Mouse (Mus musculus) E14TG2a.4 (cell line): Measurements from ENCODE around the gene Dact3.

ENCODE experiments used
- H3K27me3 ChIP-seq: 2 replicates; pipeline ENCODE4 v1.6.1; 2014; ENCODE audit warnings: low read length, control low read depth; ENCODE audit not compliant: insufficient read depth
- H3K36me3 ChIP-seq: 2 replicates; pipeline ENCODE4 v1.6.1; 2014; ENCODE audit warnings: low read length, control low read depth; ENCODE audit not compliant: insufficient read depth
- H3K4me1 ChIP-seq: replicated peaks from 2 replicates; pipeline ENCODE4 v1.6.1; 2014; ENCODE audit warnings: low read depth, low read length, control low read depth
- H3K4me3 ChIP-seq: replicated peaks from 2 replicates; pipeline ENCODE4 v1.5.1; 2014; ENCODE audit warnings: mild to moderate bottlenecking, low read length
- H3K9me3 ChIP-seq: 2 replicates; pipeline ENCODE4 v1.6.1; 2014; ENCODE audit warnings: low read length, control low read depth
- CTCF ChIP-seq: conservative IDR thresholded peaks from 2 replicates; pipeline ENCODE4 v1.5.1; 2014; ENCODE audit warnings: low read length
- NANOG ChIP-seq: IDR thresholded peaks from 2 replicates; pipeline ENCODE4 v1.6.1; 2014; ENCODE audit warnings: borderline replicate concordance, low read length, mixed read lengths
- POU5F1 ChIP-seq: IDR thresholded peaks from 2 replicates; pipeline ENCODE4 v1.6.1; 2014; ENCODE audit warnings: low read length, borderline replicate concordance

Dact3 gene

DNA sequence AGATGAGACGGTGACA lies at the start of gene Dact3:
TSS of gene Dact3 (plus strand) at position 8 of the 16 bp plus-strand sequence.
- Histone ChIP-seq H3K9me3 (no peaks in the 10 kb centered on the region), H3K27me3 (no peaks in the 10 kb centered on the region), H3K4me1 (peaks cover 52% of the 10 kb centered on the region), H3K36me3 (no peaks in the 10 kb centered on the region), H3K4me3 (peak within 1 kb of the TSS; percentile 88)
- no peak for TF ChIP-seq POU5F1
- TF ChIP-seq NANOG, result no peak
- TF ChIP-seq CTCF, result no peak

DNA sequence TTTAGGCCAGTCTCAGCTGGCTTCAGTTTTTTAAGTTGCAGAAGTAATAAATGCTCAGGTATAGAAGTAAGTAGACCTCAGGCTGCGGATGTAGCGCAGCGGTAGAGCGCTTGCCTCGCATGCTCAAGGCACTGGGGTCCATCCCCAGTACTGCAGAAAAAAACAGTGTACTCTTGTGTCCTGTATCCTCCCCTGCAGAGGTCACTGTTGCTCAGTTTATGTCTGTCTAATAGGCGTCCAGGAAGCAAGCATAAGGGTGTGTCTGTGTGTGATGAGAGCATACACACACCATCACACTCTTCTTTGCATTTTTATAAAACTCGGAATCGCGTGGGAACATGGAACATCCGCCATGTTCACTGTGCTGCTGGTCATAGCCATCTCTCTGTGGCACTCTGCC lies 49.3 kb upstream of the Dact3 start:
- H3K4me1 ChIP-seq, result peaks cover 40% of the 10 kb centered on the region
- H3K36me3 ChIP-seq, result peaks cover 97% of the 10 kb centered on the region
- H3K4me3 ChIP-seq, result no peak overlapping the region
- no peaks in the 10 kb centered on the region for H3K27me3 ChIP-seq
- TF ChIP-seq NANOG (no peak), CTCF (0 out of 2 replicates have a peak, but pooled peaks have one; percentile 11)
- H3K9me3 ChIP-seq, result no peaks in the 10 kb centered on the region

- TF ChIP-seq POU5F1, result no peak
- H3K4me1 ChIP-seq, result peaks cover 41% of the 10 kb centered on the region
- H3K9me3 ChIP-seq, result no peaks in the 10 kb centered on the region
- peaks cover 99% of the 10 kb centered on the region for H3K36me3 ChIP-seq
- H3K27me3 ChIP-seq, result no peaks in the 10 kb centered on the region
- peak overlapping the region; percentile 52; the same call in 1 of the 2 replicates for H3K4me3 ChIP-seq
Observed at GRCm38 (mm10) chr7:16826571-16826970, 48.5 kb upstream of the Dact3 start.

DNA sequence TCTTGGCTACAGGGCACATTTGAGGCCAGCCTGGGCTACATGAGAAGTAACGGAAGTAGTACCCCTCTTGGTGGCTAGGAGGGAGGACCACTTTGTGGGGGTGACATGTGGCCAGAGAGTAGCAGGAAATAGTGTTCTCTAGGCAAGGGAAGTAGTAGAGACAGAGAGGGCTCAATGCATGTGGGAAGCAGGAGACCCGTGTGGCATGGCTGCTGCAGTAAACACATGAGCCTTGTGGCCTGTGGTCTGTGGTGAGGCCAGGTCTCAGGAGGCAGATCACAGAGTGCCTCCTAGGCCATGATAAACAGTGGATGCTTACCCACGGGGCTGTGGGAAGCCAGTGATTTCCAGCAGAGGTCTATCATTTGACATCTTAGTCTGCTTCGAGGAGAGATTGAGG lies 47.8 kb upstream of the Dact3 start:
- Histone ChIP-seq H3K36me3 (peaks cover 99% of the 10 kb centered on the region), H3K27me3 (no peaks in the 10 kb centered on the region), H3K4me1 (peaks cover 38% of the 10 kb centered on the region), H3K9me3 (no peaks in the 10 kb centered on the region), H3K4me3 (no peak overlapping the region)
- TF ChIP-seq POU5F1 (no peak), NANOG (no peak), CTCF (no peak)

DNA sequence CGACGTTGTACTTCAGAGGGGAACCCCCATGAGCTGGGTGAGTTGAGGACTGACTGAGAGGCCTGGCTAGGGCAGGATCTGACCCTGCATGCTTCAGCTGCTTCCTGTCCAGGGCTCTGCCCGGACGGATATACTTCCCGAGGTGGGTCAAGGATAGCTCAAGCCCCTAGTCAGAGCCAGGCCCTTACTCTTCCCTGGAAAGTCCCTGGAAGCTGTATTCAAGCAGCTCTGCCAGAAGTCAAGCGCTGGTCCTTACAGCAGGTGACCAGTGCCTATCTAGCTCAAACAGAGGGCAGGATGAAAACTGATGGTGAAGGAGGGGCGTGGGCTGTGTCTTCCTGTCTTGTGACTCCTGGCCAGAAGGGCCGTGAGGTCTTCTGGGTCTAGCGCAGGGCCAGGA lies 44.7 kb upstream of the Dact3 start:
- TF ChIP-seq CTCF, result no peak
- TF ChIP-seq POU5F1, result no peak
- no peak for TF ChIP-seq NANOG
- peaks cover 28% of the 10 kb centered on the region for H3K4me1 ChIP-seq
- no peak overlapping the region for H3K4me3 ChIP-seq

GRCm38 (mm10) chr7:16837916-16838803 lies 37.0 kb upstream of the Dact3 start:
- peaks cover 2% of the 10 kb centered on the region for H3K27me3 ChIP-seq
- H3K36me3 ChIP-seq, result peaks cover 80% of the 10 kb centered on the region
- H3K4me3 ChIP-seq, result no peak overlapping the region
- TF ChIP-seq NANOG, result no peak
- TF ChIP-seq POU5F1, result no peak
- no peak for TF ChIP-seq CTCF
- peaks cover 44% of the 10 kb centered on the region for H3K4me1 ChIP-seq
- H3K9me3 ChIP-seq, result no peaks in the 10 kb centered on the region

More for the DNA sequence above, 44.7 kb upstream of the Dact3 start:
- Histone ChIP-seq H3K36me3 (peaks cover 95% of the 10 kb centered on the region), H3K9me3 (no peaks in the 10 kb centered on the region), H3K27me3 (no peaks in the 10 kb centered on the region)

DNA sequence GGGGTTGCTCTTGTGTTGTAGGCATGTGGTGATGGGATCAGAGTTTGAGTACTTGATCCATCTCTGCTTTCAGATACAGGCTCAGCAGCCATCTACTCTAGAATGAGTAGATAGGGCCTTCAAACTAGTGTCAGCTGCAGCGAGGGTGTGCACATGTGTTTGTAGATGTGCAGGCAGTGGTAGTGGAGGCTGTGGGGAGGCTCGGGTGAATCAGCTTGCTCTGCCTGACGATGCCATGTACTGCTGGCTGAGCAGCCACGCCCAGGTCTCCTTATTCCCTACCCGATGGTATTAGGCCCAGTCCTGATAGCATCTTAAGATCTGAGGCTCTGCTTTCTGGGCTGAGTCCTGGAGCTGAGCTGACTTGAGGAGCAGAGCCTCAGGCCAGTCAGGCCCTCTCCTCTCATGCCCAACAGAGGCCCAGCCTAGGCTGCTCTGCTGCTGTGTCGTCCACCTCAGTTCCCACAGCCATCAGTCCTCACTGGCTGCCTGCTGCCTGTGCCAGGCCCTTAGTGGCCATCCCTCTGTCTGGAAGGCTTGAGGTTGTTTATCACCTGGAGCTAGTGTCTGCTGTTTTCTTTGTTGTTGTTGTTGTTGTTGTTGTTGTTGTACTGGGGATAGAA lies 36.2 kb upstream of the Dact3 start:
- Histone ChIP-seq H3K9me3 (no peaks in the 10 kb centered on the region), H3K4me1 (peaks cover 52% of the 10 kb centered on the region), H3K36me3 (peaks cover 73% of the 10 kb centered on the region), H3K27me3 (peaks cover 10% of the 10 kb centered on the region), H3K4me3 (no peak overlapping the region)
- no peak for TF ChIP-seq POU5F1
- no peak for TF ChIP-seq CTCF
- TF ChIP-seq NANOG, result no peak

GRCm38 (mm10) chr7:16839427-16840108 lies 35.5 kb upstream of the Dact3 start:
- peaks cover 66% of the 10 kb centered on the region for H3K36me3 ChIP-seq
- H3K4me3 ChIP-seq, result no peak overlapping the region
- no peak for TF ChIP-seq POU5F1
- TF ChIP-seq NANOG, result no peak
- TF ChIP-seq CTCF, result no peak
- no peaks in the 10 kb centered on the region for H3K9me3 ChIP-seq
- peaks cover 16% of the 10 kb centered on the region for H3K27me3 ChIP-seq
- peaks cover 58% of the 10 kb centered on the region for H3K4me1 ChIP-seq

DNA sequence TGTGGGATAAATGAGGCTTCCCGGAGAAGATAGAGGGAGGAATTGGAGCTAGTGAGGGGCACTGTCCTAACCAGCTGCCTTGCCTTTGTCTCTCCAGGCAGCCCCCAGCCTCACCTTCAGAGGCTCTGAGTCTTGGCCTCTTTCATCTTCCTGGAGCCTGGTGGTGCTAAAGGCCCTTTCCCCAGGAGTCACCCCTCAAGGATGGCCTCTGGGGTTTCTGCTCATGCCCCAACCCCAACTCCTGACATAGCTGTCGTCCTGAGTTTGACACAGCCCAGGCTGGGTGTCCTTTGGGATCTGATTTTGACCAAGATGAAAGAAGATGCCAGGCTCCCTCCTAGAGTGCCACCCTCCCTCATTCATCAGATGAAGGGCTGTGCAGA lies 35.0 kb upstream of the Dact3 start:
- Histone ChIP-seq H3K4me1 (peaks cover 63% of the 10 kb centered on the region), H3K27me3 (peaks cover 22% of the 10 kb centered on the region), H3K9me3 (no peaks in the 10 kb centered on the region), H3K4me3 (no peak overlapping the region), H3K36me3 (peaks cover 62% of the 10 kb centered on the region)
- TF ChIP-seq POU5F1 (no peak), NANOG (no peak), CTCF (no peak)
